Mouse (Mus musculus) neutrophil, adult 83 days (primary cell): ENCODE measurements around the gene Fam149b. TPM values are rescaled to one million over a fixed set of nuclear protein-coding genes. Genes with fewer than 3 reads are reported as not detected.

ENCODE experiments used
- total RNA-seq, 2 experiments: library from RNA; stranded (reverse); gene quantifications; one replicate each; pipeline ENCODE4 v1.2.4; 2023

Gene Fam149b
- total RNA-seq: 10 to 100 TPM; 19.7 to 21.1 TPM

GRCm38 (mm10) chr14:20347991-20348541 is at the start of gene Fam149b, which contains the start of gene Ecd:
Fam149b (plus strand) TSS chr14:20348162.
Ecd (minus strand) TSS chr14:20348121.

GRCm38 (mm10) chr14:20388441-20389129 is 40.6 kb downstream of the Fam149b start, which contains the start of gene Dnajc9:
Dnajc9 (minus strand) TSS chr14:20388910.

GRCm38 (mm10) chr14:20393205-20393913 is 45.4 kb downstream of the Fam149b start, which contains the start of gene Mrps16:
Mrps16 (minus strand) TSS chr14:20393634.

Other genes with a start within 250 kb of the Fam149b start
- gene Saysd1, start 209.6 kb upstream of the Fam149b start, total RNA-seq: 1 to 10 TPM in 1 of 2 experiments, under 1 TPM in 1; 0.90 to 1.1 TPM
- under 1 TPM; 0.75 to 0.99 TPM for gene Kcnk5, start 166.4 kb upstream of the Fam149b start, total RNA-seq
- not detected for gene Kcnk16, start 79.0 kb upstream of the Fam149b start, total RNA-seq
- gene Nudt13, start 53.5 kb upstream of the Fam149b start, total RNA-seq: 10 to 100 TPM; 13.1 to 14.2 TPM
- gene Ecd, start within 50 bp of the Fam149b start, total RNA-seq: 10 to 100 TPM; 17.2 to 18.8 TPM
- gene Dnajc9, start 40.7 kb downstream of the Fam149b start, total RNA-seq: 10 to 100 TPM; 43.1 to 50.4 TPM
- gene Mrps16, start 45.5 kb downstream of the Fam149b start, total RNA-seq: 10 to 100 TPM; 28.0 to 29.3 TPM
- gene Cfap70, start 104.1 kb downstream of the Fam149b start, total RNA-seq: not detected
- gene Anxa7, start 132.0 kb downstream of the Fam149b start, total RNA-seq: 10 to 100 TPM; 42.2 to 52.4 TPM
- gene Mss51, start 148.7 kb downstream of the Fam149b start, total RNA-seq: 1 to 10 TPM; 1.5 to 2.1 TPM
- 10 to 100 TPM; 57.0 to 61.1 TPM for gene Ppp3cb, start 198.4 kb downstream of the Fam149b start, total RNA-seq